Mouse (Mus musculus) spleen, adult 2 months (tissue): Measurements from ENCODE around the gene Parp16.

Source experiments
- CTCF ChIP-seq: fragments of 200-500 bp; IDR thresholded peaks from 2 replicates; pipeline ENCODE4 v1.5.1; 2011; ENCODE audit warnings: mild to moderate bottlenecking, inconsistent platforms; ENCODE audit not compliant: insufficient read depth, insufficient read length, insufficient replicate concordance; ENCODE audit errors: extremely low read depth
- POLR2A ChIP-seq: fragments of 200-500 bp; IDR thresholded peaks from 2 replicates; pipeline ENCODE4 v1.6.1; 2011; ENCODE audit warnings: low read depth, low read length, inconsistent platforms

DNA sequence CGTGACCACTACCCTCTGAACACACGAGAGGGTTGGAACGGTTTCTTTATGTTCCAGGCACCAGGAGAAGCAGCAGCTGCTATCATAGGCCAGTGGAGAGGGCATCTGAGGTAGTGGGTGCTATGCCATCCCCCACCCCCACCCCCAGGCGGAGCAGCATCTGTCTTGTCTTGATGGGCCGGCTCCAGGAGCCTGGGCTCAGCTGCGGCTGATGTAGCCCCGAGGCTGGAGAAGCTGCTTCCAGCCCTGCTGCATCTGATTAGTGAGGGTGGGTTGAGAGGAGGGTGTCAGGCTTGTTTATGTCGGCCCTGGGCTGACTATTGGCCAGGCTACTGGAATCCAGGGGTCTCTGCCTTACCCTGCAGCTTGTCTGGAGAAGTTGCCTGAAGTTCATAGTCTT, 36.1 kb downstream of the Parp16 start:
- TF ChIP-seq CTCF (no peak), POLR2A (no peak)
